Mouse (Mus musculus): ENCODE measurements around the gene Aqp8. TPM values are rescaled to one million over a fixed set of nuclear protein-coding genes. Genes with fewer than 3 reads are reported as not detected.
A peak's percentile ranks its signal among the peaks of the same experiment; 100 is the strongest.

Aqp8 gene
- polyA plus RNA-seq, 2 experiments: 3.8 to 6.5 TPM

- ATAC-seq (ENCODE audit: insufficient read depth): no peak
Observed at GRCm38 (mm10) chr7:123453066-123453465, 9.0 kb upstream of the Aqp8 start.

GRCm38 (mm10) chr7:123455088-123455487 is 7.0 kb upstream of the Aqp8 start:
- WGBS (ENCODE audit: insufficient replicate concordance): 87% methylated on average over 3 of the region's 3 CpGs
- Histone ChIP-seq H3K4me2 (ENCODE audit: low read depth) (no peak overlapping the region), H3K4me1 (replicated peaks; ENCODE audit: control insufficient read depth in 2 of 2, insufficient read depth in 2 of 2, low read length in 1 of 2) (peaks cover 37 to 50% of the 10 kb centered on the region in 2 experiments), H3K9ac (replicated peaks) (no peak overlapping the region), H3K27me3 (ENCODE audit: control insufficient read depth, insufficient read depth, low read length) (no peaks in the 10 kb centered on the region), H3K4me3 (ENCODE audit: insufficient read depth in 1 of 2, low read depth in 2 of 2, low read length in 2 of 2) (no peak overlapping the region), H3K36me3 (replicated peaks; ENCODE audit: control insufficient read depth, insufficient read depth, low read depth) (no peaks in the 10 kb centered on the region), H3K27ac (no peak overlapping the region), H3K9me3 (ENCODE audit: control insufficient read depth, low read length) (no peaks in the 10 kb centered on the region)
- TF ChIP-seq EP300 (IDR thresholded peaks at IDR 0.05; ENCODE audit: low read depth): no peak
- TF ChIP-seq CTCF (IDR thresholded peaks at IDR 0.05; ENCODE audit: low read depth): no peak
- no peak for ATAC-seq (ENCODE audit: insufficient read depth)
- no peak for DNase-seq (ENCODE audit: low read depth in 3 of 3, low spot score in 3 of 3)

More at GRCm38 (mm10) chr7:123453066-123453465, 9.0 kb upstream of the Aqp8 start:
- no peak overlapping the region for H3K4me3 ChIP-seq (ENCODE audit: insufficient read depth in 1 of 2, low read depth in 2 of 2, low read length in 2 of 2)
- DNase-seq (ENCODE audit: low read depth in 3 of 3, low spot score in 3 of 3): no peak
- H3K9me3 ChIP-seq (ENCODE audit: control insufficient read depth, low read length): no peaks in the 10 kb centered on the region
- no peak overlapping the region for H3K27ac ChIP-seq
- no peaks in the 10 kb centered on the region for H3K27me3 ChIP-seq (ENCODE audit: control insufficient read depth, insufficient read depth, low read length)
- 68% methylated on average over 8 of the region's 8 CpGs for WGBS (ENCODE audit: insufficient replicate concordance)
- no peak for TF ChIP-seq EP300 (IDR thresholded peaks at IDR 0.05; ENCODE audit: low read depth)
- H3K4me1 ChIP-seq (replicated peaks; ENCODE audit: control insufficient read depth in 2 of 2, insufficient read depth in 2 of 2, low read length in 1 of 2): peaks cover 19 to 32% of the 10 kb centered on the region in 2 experiments
- H3K4me2 ChIP-seq (ENCODE audit: low read depth): no peak overlapping the region
- no peaks in the 10 kb centered on the region for H3K36me3 ChIP-seq (replicated peaks; ENCODE audit: control insufficient read depth, insufficient read depth, low read depth)
- H3K9ac ChIP-seq (replicated peaks): no peak overlapping the region

- no peak for DNase-seq (ENCODE audit: low read depth in 3 of 3, low spot score in 3 of 3)
- no peaks in the 10 kb centered on the region for H3K27me3 ChIP-seq (ENCODE audit: control insufficient read depth, insufficient read depth, low read length)
- no peak overlapping the region for H3K4me3 ChIP-seq (ENCODE audit: insufficient read depth in 1 of 2, low read depth in 2 of 2, low read length in 2 of 2)
- TF ChIP-seq CTCF (IDR thresholded peaks at IDR 0.05; ENCODE audit: low read depth) (no peak), EP300 (IDR thresholded peaks at IDR 0.05; ENCODE audit: low read depth) (no peak)
- no peaks in the 10 kb centered on the region for H3K9me3 ChIP-seq (ENCODE audit: control insufficient read depth, low read length)
- H3K4me1 ChIP-seq (replicated peaks; ENCODE audit: control insufficient read depth in 2 of 2, insufficient read depth in 2 of 2, low read length in 1 of 2): peaks cover 57 to 69% of the 10 kb centered on the region in 2 experiments
- peak overlapping the region; percentile 51 for H3K4me2 ChIP-seq (ENCODE audit: low read depth)
- ATAC-seq (ENCODE audit: insufficient read depth): no peak
- H3K27ac ChIP-seq: peak overlapping the region; percentile 44
- H3K36me3 ChIP-seq (replicated peaks; ENCODE audit: control insufficient read depth, insufficient read depth, low read depth): no peaks in the 10 kb centered on the region
- 44% methylated on average over 4 of the region's 4 CpGs for WGBS (ENCODE audit: insufficient replicate concordance)
- H3K9ac ChIP-seq (replicated peaks): no peak overlapping the region
Observed at GRCm38 (mm10) chr7:123458309-123458708, 3.8 kb upstream of the Aqp8 start.

- no peaks in the 10 kb centered on the region for H3K27me3 ChIP-seq (ENCODE audit: control insufficient read depth, insufficient read depth, low read length)
- peak overlapping the region; percentile 43; the same call in 1 of the 2 replicates for H3K9ac ChIP-seq (replicated peaks)
- H3K4me1 ChIP-seq (replicated peaks; ENCODE audit: control insufficient read depth in 2 of 2, insufficient read depth in 2 of 2, low read length in 1 of 2): peaks cover 57 to 70% of the 10 kb centered on the region in 2 experiments
- H3K4me2 ChIP-seq (ENCODE audit: low read depth): peak overlapping the region; percentile 54
- ATAC-seq (ENCODE audit: insufficient read depth) (peak; percentile 69), DNase-seq (ENCODE audit: low read depth in 3 of 3, low spot score in 3 of 3) (peak; percentile 69 to 74 (median 70))
- no peaks in the 10 kb centered on the region for H3K36me3 ChIP-seq (replicated peaks; ENCODE audit: control insufficient read depth, insufficient read depth, low read depth)
- 18% methylated on average over 4 of the region's 4 CpGs for WGBS (ENCODE audit: insufficient replicate concordance)
- H3K4me3 ChIP-seq (ENCODE audit: insufficient read depth in 1 of 2, low read depth in 2 of 2, low read length in 2 of 2): peak overlapping the region in 1 of 2 experiments; percentile 11; a peak in 1 of 4 replicates
- H3K9me3 ChIP-seq (ENCODE audit: control insufficient read depth, low read length): no peaks in the 10 kb centered on the region
- peak overlapping the region; percentile 89 for H3K27ac ChIP-seq
- TF ChIP-seq CTCF (IDR thresholded peaks at IDR 0.05; ENCODE audit: low read depth) (no peak), EP300 (IDR thresholded peaks at IDR 0.05; ENCODE audit: low read depth) (peak; percentile 88)
Observed at GRCm38 (mm10) chr7:123459247-123459646, 2.8 kb upstream of the Aqp8 start.

GRCm38 (mm10) chr7:123461316-123461715 is 775 bp upstream of the Aqp8 start:
- no peaks in the 10 kb centered on the region for H3K36me3 ChIP-seq (replicated peaks; ENCODE audit: control insufficient read depth, insufficient read depth, low read depth)
- no peaks in the 10 kb centered on the region for H3K9me3 ChIP-seq (ENCODE audit: control insufficient read depth, low read length)
- no peaks in the 10 kb centered on the region for H3K27me3 ChIP-seq (ENCODE audit: control insufficient read depth, insufficient read depth, low read length)
- H3K9ac ChIP-seq (replicated peaks): 0 out of 2 replicates have a peak overlapping the region, but pooled peaks have one; percentile 36
- no peak overlapping the region for H3K4me3 ChIP-seq (ENCODE audit: insufficient read depth in 1 of 2, low read depth in 2 of 2, low read length in 2 of 2)
- peak overlapping the region; percentile 59 for H3K4me2 ChIP-seq (ENCODE audit: low read depth)
- peak overlapping the region; percentile 77 for H3K27ac ChIP-seq
- ATAC-seq (ENCODE audit: insufficient read depth): no peak
- no peak for DNase-seq (ENCODE audit: low read depth in 3 of 3, low spot score in 3 of 3)
- TF ChIP-seq EP300 (IDR thresholded peaks at IDR 0.05; ENCODE audit: low read depth) (no peak), CTCF (IDR thresholded peaks at IDR 0.05; ENCODE audit: low read depth) (no peak)
- WGBS (ENCODE audit: insufficient replicate concordance): 77% methylated on average over 4 of the region's 4 CpGs
- peaks cover 57 to 70% of the 10 kb centered on the region in 2 experiments for H3K4me1 ChIP-seq (replicated peaks; ENCODE audit: control insufficient read depth in 2 of 2, insufficient read depth in 2 of 2, low read length in 1 of 2)

Measured in liver, embryonic 14.5 days (tissue).